Mouse (Mus musculus) gastrocnemius, postnatal 25 days (tissue): ENCODE data around the gene Tmem242. TPM values are rescaled to one million over a fixed set of nuclear protein-coding genes. Genes with fewer than 3 reads are reported as not detected.
"Not testable (repeated sequence)": the region's sequence is repeated elsewhere in the genome, so short reads cannot be mapped to it uniquely, and the experiment has no call there.

Experiments used
- DNase-seq: peaks from one replicate; pipeline ENCODE4 v3.0.0; 2022
- long read RNA-seq, 2 experiments: library from polyadenylated mRNA; stranded (forward); transcript quantifications; one replicate each; pipeline ENCODE4 v2.0.0; 2021
- total RNA-seq, 2 experiments: library from RNA; stranded (reverse); gene quantifications; 1 replicate in 1 of 2; 2 replicates in 1 of 2; pipeline ENCODE4 v1.2.3; 2021

The Tmem242 gene
- total RNA-seq = 100 to 1,000 TPM; 139 to 141 TPM
- long read RNA-seq, experiment 1, transcript Tmem242-201 (4 exons, 948 nt) = major isoform, 169 of 264 reads
- long read RNA-seq, experiment 1, partial matches to known transcripts = 5 of 264 reads
- long read RNA-seq, experiment 1, other reads (novel, unspliced or antisense) = 89 of 264 reads
- long read RNA-seq, experiment 2, transcript Tmem242-201 (4 exons, 948 nt) = major isoform, 128 of 193 reads
- long read RNA-seq, experiment 2, partial matches to known transcripts = 4 of 193 reads
- long read RNA-seq, experiment 2, other reads (novel, unspliced or antisense) = 58 of 193 reads

GRCm38 (mm10) chr17:5440159-5440971 lies at the start of gene Tmem242:
TSS of gene Tmem242 (minus strand) at chr17:5440259.
- peak; percentile 83 for DNase-seq

DNA sequence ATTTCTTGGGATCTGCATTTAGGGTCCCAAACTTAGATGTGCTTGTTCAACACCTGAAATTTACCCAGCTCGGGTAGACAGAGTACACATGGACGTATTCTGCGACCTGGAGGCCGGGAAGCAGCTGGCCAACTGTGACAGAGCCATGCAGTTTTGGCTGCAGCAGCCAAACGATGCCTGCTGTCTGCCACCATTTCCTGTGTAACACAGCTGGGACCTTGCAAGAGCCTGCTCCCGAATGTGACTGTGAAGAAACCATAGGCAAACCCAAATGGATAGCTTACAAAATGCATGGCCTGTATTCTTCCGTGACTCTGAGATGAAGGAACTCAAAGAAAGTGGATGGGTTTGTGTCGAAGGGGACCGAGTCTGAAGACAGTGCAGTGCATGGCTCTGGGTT lies 48.1 kb upstream of the Tmem242 start:
- no peak for DNase-seq

GRCm38 (mm10) chr17:5484663-5485062 lies 44.6 kb upstream of the Tmem242 start:
- no peak for DNase-seq

DNA sequence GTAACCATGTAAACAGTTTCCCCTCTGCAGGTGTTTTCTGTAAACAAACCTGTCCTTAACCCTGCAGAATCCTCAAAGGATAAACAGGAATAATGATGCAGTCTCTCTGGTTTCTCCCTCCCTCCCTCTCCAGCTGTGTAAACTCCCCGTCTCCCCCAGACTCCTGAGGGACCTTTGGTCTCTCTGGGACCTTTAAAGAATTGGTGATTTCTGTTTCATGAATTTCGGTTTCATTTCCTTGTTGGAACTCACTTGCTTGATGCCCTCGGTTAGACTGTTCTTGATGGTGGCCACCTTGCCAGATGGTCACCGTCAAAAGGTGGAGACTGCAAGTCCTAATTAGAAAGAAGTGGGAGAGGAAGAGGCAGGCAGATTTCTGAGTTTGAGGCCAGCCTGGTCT lies 43.4 kb upstream of the Tmem242 start:
- DNase-seq = no peak

DNA sequence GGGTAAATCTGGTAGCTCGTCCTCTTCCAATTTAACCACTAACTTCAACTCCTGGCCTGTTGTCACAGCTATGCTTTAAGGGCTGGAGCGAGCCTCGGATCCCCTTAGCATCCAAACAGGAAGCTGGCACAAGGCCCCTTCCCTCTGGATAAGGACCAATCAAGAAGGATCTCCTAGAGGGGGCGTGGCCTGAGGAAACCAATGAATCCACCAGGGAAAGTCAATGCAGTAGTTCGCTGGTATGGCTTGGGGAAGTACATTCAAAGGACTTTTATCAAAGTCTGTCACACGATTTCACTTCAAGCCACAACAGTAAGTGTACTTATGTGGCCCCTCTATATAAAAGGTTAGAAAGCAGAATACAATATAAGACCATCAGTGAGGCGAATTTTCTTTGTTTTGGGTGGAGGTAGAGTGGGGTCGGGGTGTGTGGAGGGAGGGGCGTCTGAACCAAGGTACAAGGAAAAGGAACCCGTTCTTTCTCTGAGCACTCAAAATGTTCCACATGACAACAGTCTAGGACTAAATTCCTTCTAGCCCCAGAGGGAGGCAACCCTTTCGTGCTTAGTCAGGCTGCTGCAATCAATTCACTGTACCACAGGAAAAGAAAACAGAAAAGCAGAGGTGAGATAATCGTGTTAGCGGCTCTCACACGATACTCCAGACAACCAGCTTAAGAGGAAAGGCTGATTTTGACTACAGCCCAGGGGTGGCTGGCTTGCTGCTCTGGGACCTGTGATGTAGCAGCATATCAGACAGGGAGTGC lies 36.1 kb upstream of the Tmem242 start:
- no peak for DNase-seq

GRCm38 (mm10) chr17:5472268-5472667 lies 32.2 kb upstream of the Tmem242 start:
- no peak for DNase-seq

- DNase-seq = no peak
These were observed 27.1 kb upstream of the Tmem242 start for GRCm38 (mm10) chr17:5467177-5467576.

DNA sequence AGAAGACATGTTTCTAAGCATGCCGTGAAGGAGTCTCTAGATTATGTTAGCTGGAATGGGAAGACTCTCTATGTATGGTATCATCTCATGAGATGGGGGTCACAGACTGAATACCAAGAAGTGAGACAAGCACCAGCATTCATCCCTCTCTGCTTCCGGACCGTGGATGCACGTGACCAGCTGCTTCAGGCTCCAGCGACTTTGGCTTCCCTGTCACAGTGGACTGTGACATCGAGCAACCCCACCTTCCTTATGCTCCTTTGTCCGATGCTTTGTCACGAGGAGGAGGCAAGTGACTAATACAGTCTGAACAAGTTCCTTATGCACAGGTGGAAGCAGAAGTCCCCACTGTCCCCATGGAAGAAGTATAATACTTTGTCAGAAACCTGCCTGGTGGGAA lies 26.7 kb upstream of the Tmem242 start:
- no peak for DNase-seq

GRCm38 (mm10) chr17:5463912-5464311 lies 23.9 kb upstream of the Tmem242 start:
- no peak for DNase-seq

- no peak for DNase-seq
These were observed 13.6 kb upstream of the Tmem242 start for GRCm38 (mm10) chr17:5453657-5454056.

GRCm38 (mm10) chr17:5443751-5444150 lies 3.7 kb upstream of the Tmem242 start:
- no peak for DNase-seq

DNA sequence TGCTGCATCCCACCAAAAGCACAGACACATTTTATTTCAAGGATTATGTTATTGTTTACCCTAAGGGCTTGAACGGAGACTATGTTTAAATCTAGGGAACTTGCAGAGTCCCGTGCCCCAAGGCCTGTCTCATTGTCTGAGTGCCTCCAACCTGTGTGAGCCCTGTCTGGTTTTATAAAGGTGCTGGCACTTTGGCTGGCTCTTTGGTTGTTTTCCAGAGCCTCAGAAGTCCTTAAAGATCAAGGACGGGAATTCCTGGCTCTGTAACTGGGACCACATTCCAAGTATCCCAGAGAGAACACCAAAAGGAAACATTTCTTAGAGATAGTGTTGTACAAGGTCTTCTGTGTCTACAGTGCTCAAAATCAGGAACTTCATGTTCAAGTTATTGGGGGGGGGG lies 3.2 kb upstream of the Tmem242 start:
- no peak for DNase-seq

DNA sequence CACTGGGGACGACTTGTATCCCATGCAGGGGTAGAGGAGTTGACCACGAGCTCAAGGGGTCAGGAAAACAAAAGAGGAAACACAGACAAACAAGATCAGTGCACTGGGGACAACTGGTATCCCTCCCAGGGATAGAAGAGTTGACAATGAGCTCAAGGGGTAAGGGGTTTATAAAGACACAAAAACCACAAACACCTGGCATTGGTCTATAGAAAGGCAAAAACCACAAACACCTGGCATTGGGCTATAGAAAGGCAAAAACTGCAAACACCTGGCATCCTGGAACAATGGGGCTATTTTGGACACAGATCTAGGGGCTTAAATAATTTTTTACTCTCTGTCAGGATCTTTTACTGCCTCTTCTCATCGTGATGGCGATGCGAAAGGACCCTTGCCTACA lies 2.3 kb upstream of the Tmem242 start:
- DNase-seq = not testable (repeated sequence)

GRCm38 (mm10) chr17:5439831-5440158 lies 264 bp downstream of the Tmem242 start:
- no peak for DNase-seq

- DNase-seq = no peak
These were observed 10.3 kb downstream of the Tmem242 start for GRCm38 (mm10) chr17:5429772-5430133.

GRCm38 (mm10) chr17:5429090-5429771 lies 10.8 kb downstream of the Tmem242 start:
- peak; percentile 67 for DNase-seq

- no peak for DNase-seq
These were observed 14.9 kb downstream of the Tmem242 start for GRCm38 (mm10) chr17:5425204-5425603.

- no peak for DNase-seq
These were observed 15.9 kb downstream of the Tmem242 start for GRCm38 (mm10) chr17:5424156-5424555.

DNA sequence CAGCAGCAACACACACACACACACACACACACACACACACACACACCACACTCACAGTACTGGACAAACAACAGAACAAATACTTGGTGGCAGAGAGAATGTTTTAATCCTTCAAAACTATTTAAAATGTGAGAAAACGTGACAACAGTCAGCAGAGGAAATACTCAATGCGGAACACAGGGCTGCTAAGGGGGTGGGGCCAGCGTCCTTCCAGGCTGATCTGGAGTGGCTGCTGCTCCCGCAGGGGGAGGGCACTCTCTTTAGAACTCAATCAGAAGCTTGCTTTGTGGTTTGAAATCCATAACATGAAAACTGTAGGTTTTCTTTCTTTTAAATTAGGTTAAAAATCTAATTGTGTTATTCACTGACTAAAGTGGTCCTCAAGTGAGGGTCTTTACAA lies 18.2 kb downstream of the Tmem242 start:
- DNase-seq = no peak

- DNase-seq = no peak
These were observed 20.1 kb downstream of the Tmem242 start for GRCm38 (mm10) chr17:5419771-5420518.

DNA sequence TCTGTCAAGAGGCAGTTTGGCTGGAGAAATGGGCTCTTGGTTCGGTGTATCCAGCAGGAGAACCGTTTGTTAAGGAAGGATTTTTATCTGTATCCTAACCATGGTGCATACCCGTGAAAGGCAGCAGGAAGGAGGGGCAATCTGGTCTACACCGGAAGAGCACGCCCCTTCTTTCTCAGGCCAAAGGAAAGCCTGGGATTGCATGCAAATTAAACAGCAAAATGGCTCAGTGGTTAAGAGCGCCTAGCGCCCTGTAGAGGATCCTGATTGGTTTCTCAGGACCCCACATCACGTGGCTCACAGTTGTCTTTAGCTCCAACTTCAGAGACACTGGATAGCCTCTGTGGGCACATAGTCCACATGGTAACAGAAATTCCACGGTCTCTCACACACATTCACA lies 21.0 kb downstream of the Tmem242 start:
- no peak for DNase-seq

GRCm38 (mm10) chr17:5418545-5418944 lies 21.5 kb downstream of the Tmem242 start, which contains the start of gene Ldhal6b:
TSS of gene Ldhal6b (minus strand) at chr17:5418767.
- DNase-seq = no peak
